Mouse (Mus musculus): Measurements from ENCODE around the gene Msantd3. TPM values are rescaled to one million over a fixed set of nuclear protein-coding genes. Genes with fewer than 3 reads are reported as not detected.

The Msantd3 gene
- total RNA-seq, 1 experiment, result 41.7 TPM

- Histone ChIP-seq H3K36me3 (ENCODE audit: control insufficient read depth, insufficient read depth, low read length, poor library complexity, severe bottlenecking) (no peaks in the 10 kb centered on the region), H3K4me1 (ENCODE audit: control insufficient read depth in 2 of 2, insufficient read depth in 2 of 2, low read length in 2 of 2, poor library complexity in 1 of 2) (peaks cover 2 to 6% of the 10 kb centered on the region in 2 experiments; a peak in 3 of 4 replicates), H3K9me3 (ENCODE audit: control insufficient read depth, insufficient read depth, low read depth, low read length) (no peaks in the 10 kb centered on the region), H3K4me3 (ENCODE audit: insufficient read depth in 1 of 2, low read depth in 1 of 2, low read length in 2 of 2, poor library complexity in 1 of 2, severe bottlenecking in 1 of 2) (no peak overlapping the region), H3K27ac (ENCODE audit: insufficient read depth, low read depth, low read length, poor library complexity, severe bottlenecking) (no peak overlapping the region), H3K9ac (ENCODE audit: insufficient read depth, low read depth, low read length, poor library complexity, severe bottlenecking) (no peak overlapping the region)
- in situ Hi-C loops (cut with MboI; ENCODE audit: low sequenced_read_pairs in 2 of 2, unreplicated experiment in 2 of 2), result no loop called here
- no peak for DNase-seq (ENCODE audit: low read depth, low spot score)
- no peak for TF ChIP-seq CHD2 (IDR thresholded peaks at IDR 0.05; ENCODE audit: low read depth, low read length)
- no peak for TF ChIP-seq HCFC1 (IDR thresholded peaks at IDR 0.05; ENCODE audit: borderline replicate concordance, insufficient read depth, low read length)
- no peak for TF ChIP-seq ZC3H11A (IDR thresholded peaks at IDR 0.05; ENCODE audit: borderline replicate concordance, low read depth, low read length)
- no peak for TF ChIP-seq MAFK (IDR thresholded peaks at IDR 0.05; ENCODE audit: insufficient read depth, low read depth, low read length)
- TF ChIP-seq ZNF384 (IDR thresholded peaks at IDR 0.05; ENCODE audit: low read depth, low read length), result no peak
Observed at GRCm38 (mm10) chr4:48529559-48529958, 10.2 kb upstream of the Msantd3 start.

- TF ChIP-seq MAFK (IDR thresholded peaks at IDR 0.05; ENCODE audit: insufficient read depth, low read depth, low read length), result no peak
- no peak for DNase-seq (ENCODE audit: low read depth, low spot score)
- H3K4me3 ChIP-seq (ENCODE audit: insufficient read depth in 1 of 2, low read depth in 1 of 2, low read length in 2 of 2, poor library complexity in 1 of 2, severe bottlenecking in 1 of 2), result no peak overlapping the region
- H3K9me3 ChIP-seq (ENCODE audit: control insufficient read depth, insufficient read depth, low read depth, low read length), result no peaks in the 10 kb centered on the region
- H3K4me1 ChIP-seq (ENCODE audit: control insufficient read depth in 2 of 2, insufficient read depth in 2 of 2, low read length in 2 of 2, poor library complexity in 1 of 2), result peaks cover 2 to 6% of the 10 kb centered on the region in 2 experiments; a peak in 3 of 4 replicates
- H3K9ac ChIP-seq (ENCODE audit: insufficient read depth, low read depth, low read length, poor library complexity, severe bottlenecking), result no peak overlapping the region
- no peak overlapping the region for H3K27ac ChIP-seq (ENCODE audit: insufficient read depth, low read depth, low read length, poor library complexity, severe bottlenecking)
- in situ Hi-C loops (cut with MboI; ENCODE audit: low sequenced_read_pairs in 2 of 2, unreplicated experiment in 2 of 2), result no loop called here
- H3K36me3 ChIP-seq (ENCODE audit: control insufficient read depth, insufficient read depth, low read length, poor library complexity, severe bottlenecking), result no peaks in the 10 kb centered on the region
Observed at GRCm38 (mm10) chr4:48531804-48532601, 7.7 kb upstream of the Msantd3 start.

- in situ Hi-C loops (cut with MboI; ENCODE audit: low sequenced_read_pairs in 2 of 2, unreplicated experiment in 2 of 2), result no loop called here
- no peak for TF ChIP-seq HCFC1 (IDR thresholded peaks at IDR 0.05; ENCODE audit: borderline replicate concordance, insufficient read depth, low read length)
- TF ChIP-seq MAFK (IDR thresholded peaks at IDR 0.05; ENCODE audit: insufficient read depth, low read depth, low read length), result no peak
- TF ChIP-seq ZC3H11A (IDR thresholded peaks at IDR 0.05; ENCODE audit: borderline replicate concordance, low read depth, low read length), result no peak
- TF ChIP-seq ZNF384 (IDR thresholded peaks at IDR 0.05; ENCODE audit: low read depth, low read length), result no peak
- no peak for TF ChIP-seq CHD2 (IDR thresholded peaks at IDR 0.05; ENCODE audit: low read depth, low read length)
Observed at GRCm38 (mm10) chr4:48536275-48536674, 3.5 kb upstream of the Msantd3 start.

GRCm38 (mm10) chr4:48537024-48537423, 2.7 kb upstream of the Msantd3 start:
- no peak overlapping the region for H3K27ac ChIP-seq (ENCODE audit: insufficient read depth, low read depth, low read length, poor library complexity, severe bottlenecking)
- TF ChIP-seq CHD2 (IDR thresholded peaks at IDR 0.05; ENCODE audit: low read depth, low read length) (no peak), MAFK (IDR thresholded peaks at IDR 0.05; ENCODE audit: insufficient read depth, low read depth, low read length) (no peak), HCFC1 (IDR thresholded peaks at IDR 0.05; ENCODE audit: borderline replicate concordance, insufficient read depth, low read length) (no peak), ZC3H11A (IDR thresholded peaks at IDR 0.05; ENCODE audit: borderline replicate concordance, low read depth, low read length) (no peak), ZNF384 (IDR thresholded peaks at IDR 0.05; ENCODE audit: low read depth, low read length) (no peak)
- no peak overlapping the region for H3K9ac ChIP-seq (ENCODE audit: insufficient read depth, low read depth, low read length, poor library complexity, severe bottlenecking)
- no peak overlapping the region for H3K4me3 ChIP-seq (ENCODE audit: insufficient read depth in 1 of 2, low read depth in 1 of 2, low read length in 2 of 2, poor library complexity in 1 of 2, severe bottlenecking in 1 of 2)
- H3K4me1 ChIP-seq (ENCODE audit: control insufficient read depth in 2 of 2, insufficient read depth in 2 of 2, low read length in 2 of 2, poor library complexity in 1 of 2), result peaks cover 2 to 6% of the 10 kb centered on the region in 2 experiments; a peak in 3 of 4 replicates
- H3K9me3 ChIP-seq (ENCODE audit: control insufficient read depth, insufficient read depth, low read depth, low read length), result no peaks in the 10 kb centered on the region
- no peak for DNase-seq (ENCODE audit: low read depth, low spot score)
- in situ Hi-C loops (cut with MboI; ENCODE audit: low sequenced_read_pairs in 2 of 2, unreplicated experiment in 2 of 2), result no loop called here
- H3K36me3 ChIP-seq (ENCODE audit: control insufficient read depth, insufficient read depth, low read length, poor library complexity, severe bottlenecking), result no peaks in the 10 kb centered on the region

More at GRCm38 (mm10) chr4:48536275-48536674, 3.5 kb upstream of the Msantd3 start:
- no peaks in the 10 kb centered on the region for H3K36me3 ChIP-seq (ENCODE audit: control insufficient read depth, insufficient read depth, low read length, poor library complexity, severe bottlenecking)
- DNase-seq (ENCODE audit: low read depth, low spot score), result no peak
- peaks cover 2 to 8% of the 10 kb centered on the region in 2 experiments; a peak in 3 of 4 replicates for H3K4me1 ChIP-seq (ENCODE audit: control insufficient read depth in 2 of 2, insufficient read depth in 2 of 2, low read length in 2 of 2, poor library complexity in 1 of 2)
- H3K9ac ChIP-seq (ENCODE audit: insufficient read depth, low read depth, low read length, poor library complexity, severe bottlenecking), result no peak overlapping the region
- no peak overlapping the region for H3K27ac ChIP-seq (ENCODE audit: insufficient read depth, low read depth, low read length, poor library complexity, severe bottlenecking)
- no peaks in the 10 kb centered on the region for H3K9me3 ChIP-seq (ENCODE audit: control insufficient read depth, insufficient read depth, low read depth, low read length)
- H3K4me3 ChIP-seq (ENCODE audit: insufficient read depth in 1 of 2, low read depth in 1 of 2, low read length in 2 of 2, poor library complexity in 1 of 2, severe bottlenecking in 1 of 2), result no peak overlapping the region
